Mouse (Mus musculus): Measurements from ENCODE around the gene Gm20837. TPM values are rescaled to one million over a fixed set of nuclear protein-coding genes. Genes with fewer than 3 reads are reported as not detected.
"Not testable (repeated sequence)": the region's sequence is repeated elsewhere in the genome, so short reads cannot be mapped to it uniquely, and the experiment has no call there.

The Gm20837 gene
- polyA plus RNA-seq (2014; fragmentation: Nextera tagmentation; extraction: Ambion mirVana): not detected in 2 replicates

DNA sequence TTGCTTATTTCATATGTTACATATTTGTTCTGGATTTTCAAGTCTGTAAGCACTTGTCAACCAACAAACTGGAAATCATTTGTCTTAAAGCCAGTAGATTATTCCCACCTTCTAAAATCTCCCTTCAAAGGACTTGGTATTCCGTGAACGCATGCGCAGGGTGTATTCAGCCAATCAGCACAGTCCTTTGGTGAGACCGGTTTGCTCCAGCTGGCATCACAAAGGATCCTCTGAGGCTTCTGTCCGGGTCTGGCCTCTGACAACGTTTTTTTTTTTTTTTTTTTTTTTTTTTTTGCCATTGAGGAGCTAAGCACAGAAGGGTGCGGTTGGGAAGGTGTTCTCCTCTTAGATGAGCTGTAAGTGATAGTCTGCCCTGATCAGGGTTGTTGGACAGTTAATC is at the start of gene Gm20837:
Gm20837 (plus strand) TSS at position 301 of the 400 bp plus-strand sequence.
- not testable (repeated sequence) for ATAC-seq (ENCODE audit: low FRiP score); H3K27ac ChIP-seq; H3K4me2 ChIP-seq (replicated peaks); H3K4me1 ChIP-seq (replicated peaks; ENCODE audit: control insufficient read depth, insufficient read depth, low read length); DNase-seq (ENCODE audit: low spot score); H3K9ac ChIP-seq; H3K27me3 ChIP-seq (ENCODE audit: control insufficient read depth, insufficient read depth, low read length); H3K4me3 ChIP-seq (replicated peaks; ENCODE audit: low read length); H3K36me3 ChIP-seq (replicated peaks; ENCODE audit: control insufficient read depth, insufficient read depth); H3K9me3 ChIP-seq (ENCODE audit: control insufficient read depth, low read length)
- WGBS: no CpG with 5 or more reads among the region's 7 CpGs
